Mouse (Mus musculus) heart, embryonic 12.5 days (tissue): ENCODE results near the gene Mthfr. TPM values are rescaled to one million over a fixed set of nuclear protein-coding genes. Genes with fewer than 3 reads are reported as not detected.

Source experiments
- ATAC-seq: fragments of 200-750 bp; cut with Nextera tagmentation; 2 replicates; pipeline ENCODE4 v1.8.0; 2017; ENCODE audit warnings: moderate TSS enrichment, moderate library complexity; ENCODE audit not compliant: insufficient number of reproducible peaks, low FRiP score
- H3K27ac ChIP-seq: fragments of 300-500 bp; sonication (generic); 2 replicates; pipeline ENCODE4 v1.5.1; 2016; ENCODE audit warnings: mild to moderate bottlenecking, moderate library complexity; ENCODE audit not compliant: poor library complexity, severe bottlenecking
- H3K27me3 ChIP-seq: fragments of 300-500 bp; sonication (generic); replicated peaks from 2 replicates; pipeline ENCODE4 v1.6.1; 2016; ENCODE audit warnings: mild to moderate bottlenecking, moderate library complexity
- H3K36me3 ChIP-seq: fragments of 300-500 bp; sonication (generic); 2 replicates; pipeline ENCODE4 v1.6.1; 2016; ENCODE audit warnings: mild to moderate bottlenecking, moderate library complexity
- H3K4me1 ChIP-seq: fragments of 300-500 bp; sonication (generic); replicated peaks from 2 replicates; pipeline ENCODE4 v1.6.1; 2016; ENCODE audit warnings: mild to moderate bottlenecking
- H3K4me2 ChIP-seq: fragments of 300-500 bp; sonication (generic); 2 replicates; pipeline ENCODE4 v1.6.1; 2016; ENCODE audit warnings: mild to moderate bottlenecking, moderate library complexity
- H3K4me3 ChIP-seq: fragments of 300-500 bp; sonication (generic); 2 replicates; pipeline ENCODE4 v1.5.1; 2016; ENCODE audit warnings: mild to moderate bottlenecking
- H3K9ac ChIP-seq: fragments of 300-500 bp; sonication (generic); 2 replicates; pipeline ENCODE4 v1.6.1; 2016; ENCODE audit warnings: mild to moderate bottlenecking, moderate library complexity
- H3K9me3 ChIP-seq: fragments of 300-500 bp; sonication (generic); replicated peaks from 2 replicates; pipeline ENCODE4 v1.6.1; 2016; ENCODE audit warnings: mild to moderate bottlenecking, moderate library complexity
- WGBS: fragments of 180-500 bp; shearing (Covaris S2); methylation state at CpG from one replicate; pipeline ENCODE4 v1.1.7; 2016; 5-methylcytosine and 5-hydroxymethylcytosine counted together
- polyA plus RNA-seq: library from polyadenylated mRNA; unstranded; fragments of >200 nt; fragmentation: Nextera tagmentation; extraction: Ambion mirVana; gene quantifications from 2 replicates; pipeline ENCODE4 v1.2.1, GENCODE M21; 2016

Gene Mthfr
- polyA plus RNA-seq = 15.5 and 17.0 TPM in 2 replicates

- Histone ChIP-seq H3K27me3 (no peaks in the 10 kb centered on the region), H3K4me1 (peaks cover 45% of the 10 kb centered on the region), H3K9ac (peak within 1 kb of the TSS; percentile 84), H3K4me3 (peak within 1 kb of the TSS; percentile 79), H3K27ac (peak within 1 kb of the TSS; percentile 89), H3K4me2 (peak within 1 kb of the TSS; percentile 91), H3K36me3 (peaks cover 28% of the 10 kb centered on the region; the same call in 1 of the 2 replicates), H3K9me3 (no peaks in the 10 kb centered on the region)
- ATAC-seq = peak; percentile 95
- WGBS = under 1% methylated on average over 54 of the region's 54 CpGs
Observed at GRCm38 (mm10) chr4:148038600-148039253, at the start of gene Mthfr, which contains the start of gene Clcn6. Gene Mthfr (plus strand): TSS chr4:148039077. Gene Clcn6 (minus strand): TSS chr4:148038821.

- Histone ChIP-seq H3K4me3 (no peak overlapping the region), H3K9ac (no peak overlapping the region), H3K9me3 (no peaks in the 10 kb centered on the region), H3K4me1 (no peaks in the 10 kb centered on the region), H3K4me2 (no peak overlapping the region), H3K36me3 (no peaks in the 10 kb centered on the region), H3K27me3 (peaks cover 10% of the 10 kb centered on the region; the same call in 1 of the 2 replicates), H3K27ac (no peak overlapping the region)
- WGBS = 57% methylated on average over 7 of the region's 7 CpGs
- ATAC-seq = no peak
Observed at GRCm38 (mm10) chr4:147993571-147994095, 45.2 kb upstream of the Mthfr start.

DNA sequence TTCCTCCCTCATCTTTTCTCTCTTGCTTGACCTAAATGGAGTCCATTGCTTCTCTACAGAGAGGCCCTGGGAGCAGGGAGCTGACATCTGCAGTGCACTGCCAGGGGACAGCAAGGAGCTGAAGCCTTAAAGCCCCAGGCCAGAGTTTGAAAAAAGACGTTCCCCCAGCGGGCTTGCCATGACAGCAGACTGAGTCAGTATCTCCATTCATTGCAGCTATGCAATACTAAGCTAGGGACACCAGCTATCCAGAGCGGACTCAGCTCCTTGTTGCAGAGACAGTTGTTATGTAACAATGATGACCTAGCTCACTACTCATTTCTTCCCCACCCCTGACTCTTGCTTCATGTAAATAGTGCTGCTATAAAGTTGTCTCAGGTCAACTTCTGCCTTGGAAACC lies 43.6 kb upstream of the Mthfr start:
- WGBS = 77% methylated on average over 3 of the region's 3 CpGs
- H3K4me2 ChIP-seq = no peak overlapping the region
- H3K9me3 ChIP-seq = no peaks in the 10 kb centered on the region
- H3K9ac ChIP-seq = no peak overlapping the region
- ATAC-seq = no peak
- no peak overlapping the region for H3K4me3 ChIP-seq
- H3K4me1 ChIP-seq = peaks cover 16% of the 10 kb centered on the region
- H3K27me3 ChIP-seq = peaks cover 16% of the 10 kb centered on the region; the same call in 1 of the 2 replicates
- H3K27ac ChIP-seq = no peak overlapping the region
- H3K36me3 ChIP-seq = no peaks in the 10 kb centered on the region

DNA sequence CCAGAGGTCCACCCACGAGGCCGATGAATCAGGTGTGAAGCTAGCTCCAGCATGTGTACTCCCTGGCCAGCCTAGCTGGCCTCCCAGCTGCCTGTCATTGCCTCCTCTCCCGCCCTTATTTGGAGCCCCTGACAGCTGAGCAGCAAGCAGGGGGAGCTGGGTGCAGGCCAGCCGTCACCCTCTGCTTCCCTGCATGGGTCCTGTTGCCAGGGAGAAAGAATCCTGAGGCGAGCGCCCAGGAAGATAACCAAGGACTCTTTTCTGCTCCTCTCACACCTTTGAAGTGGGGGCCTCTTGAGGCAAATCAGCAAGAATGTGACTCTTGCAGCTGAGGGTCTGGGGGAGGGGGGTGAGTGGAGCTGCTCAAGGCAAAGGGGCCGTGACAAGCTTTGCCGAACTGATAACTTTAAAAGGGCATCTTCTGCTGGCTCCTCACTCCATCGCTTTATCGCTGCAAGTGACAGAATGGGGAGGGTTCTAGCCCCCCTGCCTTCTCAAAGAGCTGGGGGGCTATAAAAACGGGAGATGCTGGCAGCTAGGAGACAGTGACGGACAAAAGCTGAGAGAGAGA lies 38.6 kb upstream of the Mthfr start, which contains the start of gene Nppa:
Nppa (plus strand) TSS at position 521 of the 571 bp plus-strand sequence.
- 16% methylated on average over 12 of the region's 12 CpGs for WGBS
- peaks cover 22% of the 10 kb centered on the region; the same call in 1 of the 2 replicates for H3K27me3 ChIP-seq
- peak within 1 kb of the TSS; percentile 11 for H3K4me2 ChIP-seq
- H3K27ac ChIP-seq = peak within 1 kb of the TSS; percentile 61
- H3K4me1 ChIP-seq = peaks cover 17% of the 10 kb centered on the region
- peak; percentile 56 for ATAC-seq
- H3K4me3 ChIP-seq = peak within 1 kb of the TSS; percentile 37
- H3K36me3 ChIP-seq = peaks cover 18% of the 10 kb centered on the region
- H3K9ac ChIP-seq = peak within 1 kb of the TSS; percentile 49; the same call in 1 of the 2 replicates
- H3K9me3 ChIP-seq = no peaks in the 10 kb centered on the region

DNA sequence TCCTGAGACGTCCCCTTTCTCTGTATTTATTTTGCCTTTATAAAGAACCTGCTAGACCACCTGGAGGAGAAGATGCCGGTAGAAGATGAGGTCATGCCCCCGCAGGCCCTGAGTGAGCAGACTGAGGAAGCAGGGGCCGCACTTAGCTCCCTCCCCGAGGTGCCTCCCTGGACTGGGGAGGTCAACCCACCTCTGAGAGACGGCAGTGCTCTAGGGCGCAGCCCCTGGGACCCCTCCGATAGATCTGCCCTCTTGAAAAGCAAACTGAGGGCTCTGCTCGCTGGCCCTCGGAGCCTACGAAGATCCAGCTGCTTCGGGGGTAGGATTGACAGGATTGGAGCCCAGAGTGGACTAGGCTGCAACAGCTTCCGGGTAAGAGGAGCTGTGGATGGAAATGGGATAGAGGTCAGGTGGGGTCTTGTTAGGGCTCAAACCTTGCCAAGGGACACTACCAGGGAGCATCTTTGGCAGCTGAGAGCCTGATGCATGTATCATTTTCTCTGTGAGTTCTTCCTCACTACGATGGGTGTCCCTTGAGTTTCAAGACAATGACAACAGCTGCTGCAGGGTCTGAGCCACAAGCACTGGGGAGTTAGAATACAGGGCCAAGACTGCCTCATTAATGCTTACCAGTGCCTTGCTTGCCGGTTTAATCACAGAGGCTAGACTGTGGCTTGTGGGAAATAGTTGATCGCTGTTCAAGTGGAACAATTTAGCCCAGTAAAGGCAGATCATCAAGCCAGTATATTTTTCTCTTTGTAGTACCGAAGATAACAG lies 37.7 kb upstream of the Mthfr start:
- H3K27me3 ChIP-seq = peaks cover 21% of the 10 kb centered on the region; the same call in 1 of the 2 replicates
- peak overlapping the region; percentile 49; the same call in 1 of the 2 replicates for H3K9ac ChIP-seq
- peak overlapping the region; percentile 50 for H3K27ac ChIP-seq
- ATAC-seq = no peak
- peak overlapping the region; percentile 11 for H3K4me2 ChIP-seq
- H3K9me3 ChIP-seq = no peaks in the 10 kb centered on the region
- WGBS = 66% methylated on average over 17 of the region's 17 CpGs
- peaks cover 28% of the 10 kb centered on the region for H3K36me3 ChIP-seq
- H3K4me1 ChIP-seq = peaks cover 17% of the 10 kb centered on the region
- H3K4me3 ChIP-seq = peak overlapping the region; percentile 37

- Histone ChIP-seq H3K27ac (peak overlapping the region; percentile 50), H3K27me3 (peaks cover 21% of the 10 kb centered on the region; the same call in 1 of the 2 replicates), H3K9ac (no peak overlapping the region), H3K4me3 (peak overlapping the region; percentile 37), H3K4me2 (peak overlapping the region; percentile 11), H3K36me3 (peaks cover 34% of the 10 kb centered on the region), H3K9me3 (no peaks in the 10 kb centered on the region), H3K4me1 (peaks cover 17% of the 10 kb centered on the region)
- ATAC-seq = no peak
- WGBS = 40% methylated on average over 8 of the region's 8 CpGs
Observed at GRCm38 (mm10) chr4:148001866-148002265, 37.0 kb upstream of the Mthfr start.

- Histone ChIP-seq H3K9me3 (no peaks in the 10 kb centered on the region), H3K36me3 (peaks cover 59% of the 10 kb centered on the region)
Observed at GRCm38 (mm10) chr4:148004361-148004760, 34.5 kb upstream of the Mthfr start.

GRCm38 (mm10) chr4:148008412-148008811 lies 30.5 kb upstream of the Mthfr start:
- Histone ChIP-seq H3K4me3 (no peak overlapping the region), H3K27ac (no peak overlapping the region), H3K9me3 (no peaks in the 10 kb centered on the region), H3K27me3 (no peaks in the 10 kb centered on the region; the same call in 1 of the 2 replicates), H3K4me1 (no peaks in the 10 kb centered on the region; the same call in 1 of the 2 replicates), H3K36me3 (peaks cover 97% of the 10 kb centered on the region), H3K4me2 (no peak overlapping the region), H3K9ac (no peak overlapping the region)
- 71% methylated on average over 4 of the region's 4 CpGs for WGBS
- ATAC-seq = no peak

More at GRCm38 (mm10) chr4:148004361-148004760, 34.5 kb upstream of the Mthfr start:
- no peak overlapping the region for H3K9ac ChIP-seq
- no peak overlapping the region for H3K4me3 ChIP-seq
- H3K27ac ChIP-seq = no peak overlapping the region
- no peak for ATAC-seq
- H3K4me1 ChIP-seq = peaks cover 10% of the 10 kb centered on the region
- 83% methylated on average over 7 of the region's 7 CpGs for WGBS
- no peak overlapping the region for H3K4me2 ChIP-seq
- peaks cover 10% of the 10 kb centered on the region; the same call in 1 of the 2 replicates for H3K27me3 ChIP-seq

- Histone ChIP-seq H3K9me3 (no peaks in the 10 kb centered on the region), H3K36me3 (peaks cover 100% of the 10 kb centered on the region), H3K4me3 (no peak overlapping the region), H3K27ac (no peak overlapping the region), H3K9ac (no peak overlapping the region), H3K4me2 (no peak overlapping the region), H3K4me1 (no peaks in the 10 kb centered on the region; the same call in 1 of the 2 replicates), H3K27me3 (no peaks in the 10 kb centered on the region)
- no peak for ATAC-seq
- WGBS = 73% methylated on average over 2 of the region's 2 CpGs
Observed at GRCm38 (mm10) chr4:148009641-148010040, 29.2 kb upstream of the Mthfr start.

DNA sequence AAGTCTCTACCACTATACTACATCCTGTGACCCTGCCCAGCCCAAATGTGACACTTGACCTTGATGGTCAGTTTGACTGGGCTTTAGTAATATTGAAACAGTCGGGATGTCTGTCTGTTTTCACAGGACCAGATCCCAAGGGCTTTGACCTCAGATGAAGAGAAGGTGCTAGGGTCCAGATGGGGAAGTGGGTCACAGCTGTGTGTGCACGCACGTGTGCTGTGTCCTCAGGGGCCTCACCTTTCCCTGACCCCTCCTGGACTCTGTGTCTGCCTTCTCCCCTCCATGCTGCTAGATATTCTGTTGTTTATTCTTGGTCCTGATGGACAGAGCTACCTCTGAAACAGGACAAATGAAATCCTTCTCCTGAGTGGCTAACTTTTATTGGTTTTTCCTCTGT lies 27.5 kb upstream of the Mthfr start:
- H3K27ac ChIP-seq = no peak overlapping the region

More for the DNA sequence above, 27.5 kb upstream of the Mthfr start:
- Histone ChIP-seq H3K4me2 (no peak overlapping the region), H3K9ac (no peak overlapping the region), H3K9me3 (no peaks in the 10 kb centered on the region), H3K27me3 (no peaks in the 10 kb centered on the region), H3K4me1 (no peaks in the 10 kb centered on the region), H3K4me3 (no peak overlapping the region), H3K36me3 (peaks cover 100% of the 10 kb centered on the region)
- 80% methylated on average over 3 of the region's 3 CpGs for WGBS
- ATAC-seq = no peak
